Mouse (Mus musculus): ENCODE measurements around the gene Als2. TPM values are rescaled to one million over a fixed set of nuclear protein-coding genes. Genes with fewer than 3 reads are reported as not detected.

The Als2 gene
- total RNA-seq, 2 experiments from 2014 or later = 37.2 to 37.9 TPM

GRCm38 (mm10) chr1:59215446-59215845 lies 21.6 kb downstream of the Als2 start:
- no peak for DNase-seq (ENCODE audit: low spot score in 2 of 2)
- intact Hi-C loops (cut with DNase I) = no loop called here

GRCm38 (mm10) chr1:59212951-59213350 lies 24.1 kb downstream of the Als2 start:
- intact Hi-C loops (cut with DNase I) = no loop called here
- DNase-seq (ENCODE audit: low spot score in 2 of 2) = no peak

GRCm38 (mm10) chr1:59212076-59212779 lies 24.8 kb downstream of the Als2 start:
- intact Hi-C loops (cut with DNase I) = no loop called here
- no peak for DNase-seq (ENCODE audit: low spot score in 2 of 2)

- no peak for DNase-seq (ENCODE audit: low spot score in 2 of 2)
- intact Hi-C loops (cut with DNase I) = no loop called here
Observed at GRCm38 (mm10) chr1:59211651-59212050, 25.4 kb downstream of the Als2 start.

DNA sequence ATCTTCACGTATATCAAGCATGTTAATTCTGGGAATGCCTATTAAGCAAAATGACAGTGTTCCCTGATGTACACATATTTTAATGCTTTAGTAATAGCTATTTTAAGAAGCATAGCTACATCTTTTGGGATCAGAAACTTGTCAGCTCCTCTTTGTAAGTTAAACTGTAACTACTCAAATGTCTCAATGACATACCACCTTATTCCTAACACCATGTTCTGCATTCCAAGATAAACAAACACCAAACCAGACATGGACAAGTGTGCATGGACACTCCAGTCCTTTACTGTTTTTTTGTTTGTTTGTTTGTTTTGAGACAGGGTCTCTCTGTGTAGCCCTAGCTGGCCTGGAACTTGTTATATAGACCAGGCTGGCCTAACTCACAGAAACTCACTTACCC lies 28.7 kb downstream of the Als2 start:
- intact Hi-C loops (cut with DNase I) = no loop called here
- DNase-seq (ENCODE audit: low spot score in 2 of 2) = no peak

DNA sequence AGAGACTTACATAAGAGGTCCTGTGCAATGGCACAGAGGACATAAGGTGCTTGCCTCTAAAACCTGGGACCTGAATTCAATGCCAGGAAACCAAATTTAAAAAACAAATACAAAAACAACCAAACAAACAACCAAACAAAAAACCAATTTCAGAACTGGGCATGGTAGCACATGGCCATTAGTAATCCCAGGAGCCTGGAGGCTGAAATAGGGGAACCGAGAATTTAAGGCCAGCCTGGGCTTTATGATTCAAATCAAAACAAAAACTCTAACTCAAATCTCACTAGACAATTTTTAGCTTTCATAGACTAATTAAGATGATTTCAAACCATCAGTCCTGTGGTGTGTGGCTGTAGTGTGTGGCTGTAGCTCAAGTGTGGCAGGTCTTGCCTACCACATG lies 32.5 kb downstream of the Als2 start:
- no peak for DNase-seq (ENCODE audit: low spot score in 2 of 2)
- intact Hi-C loops (cut with DNase I) = no loop called here

- no peak for DNase-seq (ENCODE audit: low spot score in 2 of 2)
- intact Hi-C loops (cut with DNase I) = no loop called here
Observed at GRCm38 (mm10) chr1:59202367-59202766, 34.7 kb downstream of the Als2 start.

GRCm38 (mm10) chr1:59201561-59201960 lies 35.5 kb downstream of the Als2 start:
- intact Hi-C loops (cut with DNase I) = no loop called here
- DNase-seq (ENCODE audit: low spot score in 2 of 2) = no peak

DNA sequence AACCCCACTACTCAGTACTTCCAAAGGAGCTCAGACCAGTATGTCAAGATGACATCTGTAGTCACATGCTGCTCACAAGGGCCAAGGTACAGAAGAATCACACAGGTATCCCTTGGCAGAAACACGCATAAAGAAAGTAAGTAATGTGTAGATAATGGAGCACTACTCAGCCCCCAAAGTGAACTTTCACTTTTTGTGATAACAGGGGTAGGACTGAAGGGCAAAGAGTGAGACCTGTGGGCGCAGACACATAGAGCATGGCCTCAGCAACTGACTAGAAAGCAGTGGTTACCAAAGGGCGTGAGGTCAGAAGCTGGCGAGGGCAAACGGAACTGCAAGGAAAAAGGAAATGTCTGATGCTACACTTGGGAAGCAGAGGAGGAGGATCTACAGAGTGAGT lies 36.1 kb downstream of the Als2 start:
- intact Hi-C loops (cut with DNase I) = no loop called here

GRCm38 (mm10) chr1:59194979-59195378 lies 42.1 kb downstream of the Als2 start:
- no peak for DNase-seq (ENCODE audit: low spot score in 2 of 2)
- intact Hi-C loops (cut with DNase I) = no loop called here

More for the DNA sequence above, 36.1 kb downstream of the Als2 start:
- DNase-seq (ENCODE audit: low spot score in 2 of 2) = no peak

DNA sequence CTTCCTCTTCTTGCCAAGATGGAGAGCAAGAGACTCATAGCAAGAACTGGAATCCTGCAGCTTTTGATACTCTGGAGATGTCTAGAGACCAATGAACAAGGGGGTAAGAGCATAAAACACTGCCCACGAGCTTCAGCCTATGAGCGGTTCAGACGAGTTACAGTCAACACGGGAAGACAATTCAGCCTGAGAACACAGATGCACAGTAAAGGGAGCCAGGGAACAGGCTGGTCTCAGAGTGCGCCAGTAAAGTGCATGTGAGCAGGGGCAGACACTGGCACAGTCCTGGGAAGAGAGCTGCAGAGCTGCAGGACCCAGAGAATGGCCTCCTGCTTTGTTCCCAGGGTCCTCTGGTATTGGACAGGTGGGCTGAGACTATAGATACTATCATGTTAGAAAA lies 49.2 kb downstream of the Als2 start:
- intact Hi-C loops (cut with DNase I) = no loop called here
- DNase-seq (ENCODE audit: low spot score in 2 of 2) = no peak

GRCm38 (mm10) chr1:59186317-59186716 lies 50.7 kb downstream of the Als2 start:
- intact Hi-C loops (cut with DNase I) = no loop called here
- no peak for DNase-seq (ENCODE audit: low spot score in 2 of 2)

GRCm38 (mm10) chr1:59185410-59185809 lies 51.6 kb downstream of the Als2 start:
- no peak for DNase-seq (ENCODE audit: low spot score in 2 of 2)
- intact Hi-C loops (cut with DNase I) = no loop called here

- intact Hi-C loops (cut with DNase I) = no loop called here
- DNase-seq (ENCODE audit: low spot score in 2 of 2) = no peak
Observed at GRCm38 (mm10) chr1:59183045-59183444, 54.0 kb downstream of the Als2 start.

GRCm38 (mm10) chr1:59182373-59182772 lies 54.7 kb downstream of the Als2 start:
- intact Hi-C loops (cut with DNase I) = no loop called here
- DNase-seq (ENCODE audit: low spot score in 2 of 2) = no peak

DNA sequence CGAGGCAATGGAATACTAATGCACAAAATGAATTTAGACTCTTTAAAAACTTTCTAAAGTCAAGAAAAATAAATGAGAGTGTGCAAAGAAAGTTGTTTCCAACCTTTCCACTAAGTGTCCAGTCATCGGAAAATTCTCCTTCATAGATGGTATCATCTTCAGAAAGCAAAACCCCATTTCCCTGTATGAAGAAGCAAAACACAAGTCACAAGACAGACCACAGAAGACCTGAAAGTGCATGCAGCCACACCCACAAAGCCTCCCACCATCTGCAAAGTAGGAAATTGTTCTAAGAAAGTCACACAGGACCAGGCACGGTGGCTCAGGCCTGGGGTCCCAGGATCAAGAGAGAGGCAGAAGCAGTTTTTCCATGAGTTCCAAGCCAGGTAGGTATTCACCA lies 57.0 kb downstream of the Als2 start:
- DNase-seq (ENCODE audit: low spot score in 2 of 2) = no peak
- intact Hi-C loops (cut with DNase I) = no loop called here

- intact Hi-C loops (cut with DNase I) = no loop called here
- DNase-seq (ENCODE audit: low spot score in 2 of 2) = no peak
Observed at GRCm38 (mm10) chr1:59178401-59178800, 58.6 kb downstream of the Als2 start.

- no peak for DNase-seq (ENCODE audit: low spot score in 2 of 2)
- intact Hi-C loops (cut with DNase I) = no loop called here
Observed at GRCm38 (mm10) chr1:59174514-59175373, 62.3 kb downstream of the Als2 start.

DNA sequence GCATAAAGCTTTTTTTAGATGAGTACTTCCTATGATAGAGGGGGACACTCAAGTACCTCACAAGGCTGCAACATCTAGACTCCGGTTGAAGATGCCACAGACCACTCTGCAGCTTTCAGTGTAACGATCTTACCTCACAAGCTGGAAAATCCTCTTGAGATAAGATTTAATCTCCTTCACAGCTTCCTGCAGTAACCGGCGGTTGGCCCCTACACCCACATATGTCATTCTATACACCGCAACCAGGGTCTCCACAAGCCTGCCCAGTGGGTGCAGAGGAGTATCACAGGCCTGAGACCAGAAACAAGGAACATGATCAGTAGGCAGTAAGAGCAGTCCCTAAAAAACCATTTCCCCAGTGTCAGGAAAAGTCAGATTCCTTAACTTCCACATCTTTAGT lies 64.0 kb downstream of the Als2 start:
- DNase-seq (ENCODE audit: low spot score in 2 of 2) = no peak
- intact Hi-C loops (cut with DNase I) = no loop called here

- intact Hi-C loops (cut with DNase I) = no loop called here
- DNase-seq (ENCODE audit: low spot score in 2 of 2) = no peak
Observed at GRCm38 (mm10) chr1:59171875-59172274, 65.2 kb downstream of the Als2 start.

- no peak for DNase-seq (ENCODE audit: low spot score in 2 of 2)
- intact Hi-C loops (cut with DNase I) = no loop called here
Observed at GRCm38 (mm10) chr1:59170290-59170689, 66.7 kb downstream of the Als2 start.
